Mouse (Mus musculus): ENCODE measurements around the gene Gtse1. TPM values are rescaled to one million over a fixed set of nuclear protein-coding genes. Genes with fewer than 3 reads are reported as not detected.
"Not testable (repeated sequence)": the region's sequence is repeated elsewhere in the genome, so short reads cannot be mapped to it uniquely, and the experiment has no call there.

Gtse1 gene
- polyA plus RNA-seq, 1 experiment: 1.0 TPM

DNA sequence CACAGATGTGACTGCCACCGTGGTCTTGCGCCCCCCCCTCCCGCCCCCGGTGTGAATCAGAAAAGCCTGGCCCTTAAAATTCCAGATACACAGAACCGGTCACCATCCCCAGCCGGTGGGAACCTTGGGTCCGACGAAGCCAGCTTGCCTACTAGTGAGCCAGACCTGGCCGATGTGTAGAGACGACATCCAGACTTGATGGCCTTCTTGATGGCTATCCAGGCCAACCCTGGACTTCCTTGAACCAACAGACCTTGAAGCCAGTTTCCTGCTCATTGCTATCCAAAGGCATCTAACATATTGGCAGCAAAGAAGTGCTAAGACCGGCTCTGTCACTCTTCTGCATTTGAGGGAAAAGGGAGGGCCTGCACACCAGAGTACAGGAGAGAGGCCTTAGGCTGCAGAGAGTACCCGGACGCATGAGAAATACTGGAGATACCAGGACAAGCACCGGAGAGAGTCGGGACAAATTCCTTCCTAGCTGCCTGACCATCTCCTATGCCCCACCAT, 510 bp upstream of the Gtse1 start:
- no peak for TF ChIP-seq CTCF (IDR thresholded peaks at IDR 0.05; ENCODE audit: extremely low read depth, insufficient read depth, low read length)
- TF ChIP-seq POLR2A (IDR thresholded peaks at IDR 0.05; ENCODE audit: extremely low read depth, insufficient read depth, low read length): no peak
- Histone ChIP-seq H3K4me1 (ENCODE audit: control insufficient read depth, insufficient read depth, low read length) (no peaks in the 10 kb centered on the region), H3K27ac (ENCODE audit: insufficient read depth, low read length) (peak overlapping the region; percentile 35), H3K4me3 (ENCODE audit: insufficient read depth, low read length) (peak overlapping the region; percentile 53)

DNA sequence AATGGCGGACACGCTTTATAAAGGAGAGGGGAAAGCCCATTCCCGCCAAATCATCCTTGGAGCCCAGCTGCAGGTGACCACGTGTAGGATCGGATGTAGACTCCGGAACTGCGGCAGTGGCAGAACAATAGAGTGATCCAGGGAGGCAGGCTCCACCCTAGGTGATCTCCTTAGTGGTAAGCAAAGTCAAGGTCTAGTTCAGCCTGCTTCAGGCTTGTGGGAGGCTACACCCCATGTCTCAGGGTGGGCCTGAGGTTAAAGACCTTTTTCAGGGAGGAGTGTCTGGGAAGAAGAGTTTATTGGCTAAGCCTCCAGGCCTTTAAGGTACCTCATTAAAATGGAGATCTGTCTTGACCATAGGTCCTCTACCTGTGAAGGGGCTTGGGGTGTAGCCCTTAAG, 6.4 kb downstream of the Gtse1 start:
- H3K4me3 ChIP-seq (ENCODE audit: insufficient read depth, low read length): not testable (repeated sequence)

DNA sequence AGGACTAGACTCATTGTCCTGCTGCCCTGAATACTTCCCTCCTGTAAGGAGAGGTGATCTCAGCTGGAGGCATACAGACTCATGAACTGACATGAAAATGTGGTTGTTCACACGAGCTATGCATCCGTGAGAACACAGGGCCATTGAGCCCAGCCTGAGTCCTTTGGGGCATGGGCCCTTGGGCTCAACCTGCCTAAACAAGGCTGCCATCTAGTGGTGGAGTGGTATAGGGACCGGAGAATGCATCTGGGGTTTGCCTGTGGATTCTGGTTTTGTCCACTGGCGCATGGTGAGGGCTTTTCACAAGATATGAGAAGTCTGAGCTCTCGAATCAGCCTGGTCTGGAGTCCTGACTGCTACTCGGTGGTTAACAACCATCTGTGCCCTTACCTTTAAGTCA, 8.2 kb downstream of the Gtse1 start:
- H3K4me1 ChIP-seq (ENCODE audit: control insufficient read depth, insufficient read depth, low read length): no peaks in the 10 kb centered on the region
- H3K27ac ChIP-seq (ENCODE audit: insufficient read depth, low read length): no peak overlapping the region
- H3K4me3 ChIP-seq (ENCODE audit: insufficient read depth, low read length): no peak overlapping the region
- TF ChIP-seq POLR2A (IDR thresholded peaks at IDR 0.05; ENCODE audit: extremely low read depth, insufficient read depth, low read length): no peak
- peak; percentile 95 for TF ChIP-seq CTCF (IDR thresholded peaks at IDR 0.05; ENCODE audit: extremely low read depth, insufficient read depth, low read length)

More for the DNA sequence above, 6.4 kb downstream of the Gtse1 start:
- H3K27ac ChIP-seq (ENCODE audit: insufficient read depth, low read length); H3K4me1 ChIP-seq (ENCODE audit: control insufficient read depth, insufficient read depth, low read length): not testable (repeated sequence)

DNA sequence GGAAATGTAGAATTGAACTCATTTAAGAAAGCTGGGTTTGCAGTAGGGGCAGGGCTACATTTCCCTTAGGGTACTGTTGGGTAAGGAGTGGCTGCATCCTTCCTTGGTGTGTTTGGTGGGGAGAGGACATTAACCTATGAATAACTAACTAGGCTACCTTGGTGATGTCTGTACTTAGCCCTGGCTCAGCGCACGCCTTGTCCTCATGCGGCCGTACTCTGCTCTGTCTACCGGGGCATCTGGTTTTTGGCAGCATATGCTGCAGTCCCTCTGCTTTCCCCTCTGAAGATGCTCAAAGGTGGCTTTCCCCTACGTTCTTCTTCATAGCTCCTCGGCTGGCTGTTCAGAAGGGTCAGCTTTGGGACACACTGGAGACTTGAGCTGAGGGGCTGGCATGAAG, 17.8 kb downstream of the Gtse1 start:
- Histone ChIP-seq H3K4me1 (ENCODE audit: control insufficient read depth, insufficient read depth, low read length) (peaks cover 5% of the 10 kb centered on the region; the same call in 1 of the 2 replicates), H3K4me3 (ENCODE audit: insufficient read depth, low read length) (no peak overlapping the region), H3K27ac (ENCODE audit: insufficient read depth, low read length) (no peak overlapping the region)
- TF ChIP-seq POLR2A (IDR thresholded peaks at IDR 0.05; ENCODE audit: extremely low read depth, insufficient read depth, low read length): no peak
- no peak for TF ChIP-seq CTCF (IDR thresholded peaks at IDR 0.05; ENCODE audit: extremely low read depth, insufficient read depth, low read length)

DNA sequence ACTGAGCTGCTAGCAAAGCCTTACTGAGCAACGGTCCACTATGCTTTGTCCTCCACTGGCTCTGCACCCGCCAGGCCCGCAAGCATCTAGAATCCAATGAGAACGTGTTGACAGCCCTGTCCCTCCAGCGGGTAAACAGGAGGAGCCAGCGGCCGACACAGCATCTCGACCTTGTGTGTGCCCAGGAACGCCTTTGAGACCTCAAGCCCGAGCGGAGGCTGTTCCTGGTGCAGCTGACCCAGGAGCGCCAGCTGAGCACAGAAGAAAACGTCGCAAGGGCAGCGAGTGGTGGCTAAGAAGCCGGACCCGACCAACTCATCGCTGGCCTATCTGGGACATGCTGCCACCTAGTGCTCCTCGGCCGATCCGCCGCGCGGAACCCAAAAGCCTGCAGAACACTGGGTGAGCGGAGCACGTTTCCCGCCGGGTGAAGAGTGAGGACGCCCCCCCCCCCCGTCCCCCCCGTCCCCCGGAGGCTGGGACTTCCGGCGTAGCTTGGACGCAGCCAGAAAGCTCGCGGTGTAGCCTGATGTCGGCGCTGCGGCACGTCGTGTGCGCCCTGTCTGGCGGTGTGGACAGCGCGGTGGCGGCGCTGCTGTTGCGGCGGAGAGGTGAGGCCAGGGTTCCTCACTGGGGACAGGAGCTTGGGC, 19.4 kb downstream of the Gtse1 start, which contains the start of gene Trmu:
TSS of gene Trmu (plus strand) at position 465 of the 650 bp plus-strand sequence.
- TF ChIP-seq CTCF (IDR thresholded peaks at IDR 0.05; ENCODE audit: extremely low read depth, insufficient read depth, low read length) (peak; percentile 57), POLR2A (IDR thresholded peaks at IDR 0.05; ENCODE audit: extremely low read depth, insufficient read depth, low read length) (peak; percentile 71; the same call in 1 of the 2 replicates)
- H3K4me3 ChIP-seq (ENCODE audit: insufficient read depth, low read length): peak within 1 kb of the TSS; percentile 51
- peaks cover 5% of the 10 kb centered on the region; the same call in 1 of the 2 replicates for H3K4me1 ChIP-seq (ENCODE audit: control insufficient read depth, insufficient read depth, low read length)
- peak within 1 kb of the TSS; percentile 75 for H3K27ac ChIP-seq (ENCODE audit: insufficient read depth, low read length)

DNA sequence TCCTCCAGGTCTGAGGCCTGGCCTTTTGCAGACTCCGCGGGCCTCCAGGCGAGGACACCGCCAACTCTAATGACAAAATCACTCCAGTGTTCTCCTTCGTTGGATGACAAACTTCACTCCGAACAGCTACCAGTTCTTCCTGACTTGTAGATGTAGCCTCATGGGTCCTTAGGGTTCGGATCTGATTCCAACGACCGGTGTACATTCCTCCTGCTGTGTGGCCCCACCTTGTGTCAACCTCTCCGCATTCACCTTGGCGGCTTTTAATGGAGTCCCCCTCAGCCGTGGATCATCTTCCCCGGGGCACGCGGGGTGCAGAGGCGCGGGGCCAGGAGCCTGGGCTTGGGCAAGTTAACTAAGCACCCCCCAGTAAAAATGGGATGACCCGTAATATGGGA, 20.0 kb downstream of the Gtse1 start:
- no peak for TF ChIP-seq CTCF (IDR thresholded peaks at IDR 0.05; ENCODE audit: extremely low read depth, insufficient read depth, low read length)
- TF ChIP-seq POLR2A (IDR thresholded peaks at IDR 0.05; ENCODE audit: extremely low read depth, insufficient read depth, low read length): no peak

DNA sequence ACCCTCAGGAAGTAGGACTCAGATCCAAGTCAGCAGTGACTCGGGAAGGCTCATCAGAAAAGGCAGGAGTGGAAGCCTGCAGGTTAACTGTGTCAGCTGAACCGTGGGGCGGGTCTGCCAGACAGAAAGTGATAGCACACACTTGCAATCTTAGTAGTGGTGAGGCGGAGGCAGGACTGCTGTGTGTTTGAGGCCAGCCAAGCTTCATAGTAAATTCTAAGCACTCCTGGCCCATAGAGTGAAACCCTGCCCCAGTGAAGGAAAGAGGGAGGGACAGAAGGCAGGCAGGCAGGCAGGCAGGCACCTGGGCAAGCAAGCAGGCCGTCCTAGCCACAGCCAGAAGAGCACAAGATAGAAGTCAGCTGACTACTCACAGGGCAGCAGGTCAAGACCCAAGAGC, 26.1 kb downstream of the Gtse1 start:
- no peak overlapping the region for H3K27ac ChIP-seq (ENCODE audit: insufficient read depth, low read length)
- no peaks in the 10 kb centered on the region for H3K4me1 ChIP-seq (ENCODE audit: control insufficient read depth, insufficient read depth, low read length)
- TF ChIP-seq POLR2A (IDR thresholded peaks at IDR 0.05; ENCODE audit: extremely low read depth, insufficient read depth, low read length): no peak
- no peak for TF ChIP-seq CTCF (IDR thresholded peaks at IDR 0.05; ENCODE audit: extremely low read depth, insufficient read depth, low read length)
- H3K4me3 ChIP-seq (ENCODE audit: insufficient read depth, low read length): no peak overlapping the region

More for the DNA sequence above, 20.0 kb downstream of the Gtse1 start:
- Histone ChIP-seq H3K4me1 (ENCODE audit: control insufficient read depth, insufficient read depth, low read length) (peaks cover 5% of the 10 kb centered on the region; the same call in 1 of the 2 replicates), H3K4me3 (ENCODE audit: insufficient read depth, low read length) (peak overlapping the region; percentile 51), H3K27ac (ENCODE audit: insufficient read depth, low read length) (peak overlapping the region; percentile 64)

DNA sequence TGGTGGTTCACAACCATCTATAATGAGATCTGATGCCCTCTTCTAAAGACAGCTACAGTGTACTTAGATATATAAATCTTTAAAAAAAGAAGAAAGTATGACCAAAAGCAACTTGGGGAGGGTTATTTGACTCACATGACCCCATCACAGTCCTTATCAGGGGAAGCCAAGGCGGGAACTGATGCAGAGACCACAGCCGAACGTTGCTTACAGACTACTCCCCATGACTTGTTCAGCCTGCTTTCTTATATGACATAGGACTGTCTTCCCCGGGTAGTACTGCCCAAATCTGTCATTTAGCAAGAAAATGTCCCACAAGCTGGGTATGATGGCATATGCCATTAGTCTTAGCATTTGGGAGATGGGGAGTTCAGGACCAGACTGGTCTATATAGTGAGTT, 29.7 kb downstream of the Gtse1 start:
- TF ChIP-seq CTCF (IDR thresholded peaks at IDR 0.05; ENCODE audit: extremely low read depth, insufficient read depth, low read length): no peak
- TF ChIP-seq POLR2A (IDR thresholded peaks at IDR 0.05; ENCODE audit: extremely low read depth, insufficient read depth, low read length): no peak
- Histone ChIP-seq H3K4me3 (ENCODE audit: insufficient read depth, low read length) (no peak overlapping the region), H3K27ac (ENCODE audit: insufficient read depth, low read length) (no peak overlapping the region), H3K4me1 (ENCODE audit: control insufficient read depth, insufficient read depth, low read length) (no peaks in the 10 kb centered on the region)

DNA sequence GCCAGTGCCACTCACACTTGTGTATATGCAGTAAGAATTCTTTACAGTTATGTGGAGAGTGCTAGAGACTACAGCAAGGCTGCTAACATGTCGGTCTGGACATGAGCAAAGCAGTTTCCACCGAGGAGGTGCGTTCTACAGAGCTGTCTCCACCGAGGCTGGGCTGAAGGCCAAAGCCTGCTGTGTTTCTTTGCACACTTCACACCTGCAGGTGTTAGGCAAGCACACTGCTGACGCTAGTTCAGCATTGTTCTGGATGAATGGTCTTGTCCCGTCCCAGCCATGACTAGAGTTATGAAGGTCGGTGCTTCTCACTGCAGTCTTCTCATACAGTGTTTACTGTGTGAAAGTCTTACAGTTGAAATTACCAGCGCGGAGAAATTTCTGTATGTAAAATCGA, 32.4 kb downstream of the Gtse1 start:
- Histone ChIP-seq H3K4me3 (ENCODE audit: insufficient read depth, low read length) (no peak overlapping the region), H3K27ac (ENCODE audit: insufficient read depth, low read length) (no peak overlapping the region)
- no peak for TF ChIP-seq POLR2A (IDR thresholded peaks at IDR 0.05; ENCODE audit: extremely low read depth, insufficient read depth, low read length)
- no peak for TF ChIP-seq CTCF (IDR thresholded peaks at IDR 0.05; ENCODE audit: extremely low read depth, insufficient read depth, low read length)

DNA sequence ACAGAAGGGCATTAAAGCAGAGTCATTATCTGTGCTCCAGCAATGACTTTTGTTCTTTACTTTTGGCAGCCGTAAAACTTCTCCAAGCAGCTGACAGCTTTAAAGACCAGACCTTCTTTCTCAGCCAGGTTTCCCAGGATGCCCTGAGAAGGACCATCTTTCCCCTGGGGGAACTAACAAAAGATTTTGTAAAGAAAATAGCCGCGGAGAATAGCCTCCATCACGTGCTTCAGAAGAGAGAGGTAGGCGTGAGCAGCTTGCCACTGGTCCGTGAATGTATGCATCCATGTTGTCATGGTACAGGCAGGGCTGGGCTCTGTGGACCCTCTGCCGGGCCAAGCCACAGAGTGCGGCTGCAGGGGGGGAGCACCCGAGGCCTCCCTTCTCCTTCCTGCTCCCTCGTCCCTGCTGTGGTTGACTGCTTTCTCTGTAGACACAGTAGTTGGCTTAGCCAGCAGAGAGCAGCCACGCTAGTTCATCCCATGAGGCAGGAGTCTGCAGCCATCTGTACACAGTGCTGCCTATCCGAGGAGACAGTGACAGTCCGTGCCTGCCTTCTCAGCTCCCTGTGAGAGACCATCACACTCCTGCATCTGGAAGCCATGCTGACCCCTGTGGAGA, 33.1 kb downstream of the Gtse1 start:
- TF ChIP-seq CTCF (IDR thresholded peaks at IDR 0.05; ENCODE audit: extremely low read depth, insufficient read depth, low read length): no peak
- no peak for TF ChIP-seq POLR2A (IDR thresholded peaks at IDR 0.05; ENCODE audit: extremely low read depth, insufficient read depth, low read length)
- no peak overlapping the region for H3K27ac ChIP-seq (ENCODE audit: insufficient read depth, low read length)
- no peaks in the 10 kb centered on the region for H3K4me1 ChIP-seq (ENCODE audit: control insufficient read depth, insufficient read depth, low read length)
- H3K4me3 ChIP-seq (ENCODE audit: insufficient read depth, low read length): no peak overlapping the region

More for the DNA sequence above, 32.4 kb downstream of the Gtse1 start:
- no peaks in the 10 kb centered on the region for H3K4me1 ChIP-seq (ENCODE audit: control insufficient read depth, insufficient read depth, low read length)
